Mouse (Mus musculus): ENCODE measurements around the gene Olfr311.

DNA sequence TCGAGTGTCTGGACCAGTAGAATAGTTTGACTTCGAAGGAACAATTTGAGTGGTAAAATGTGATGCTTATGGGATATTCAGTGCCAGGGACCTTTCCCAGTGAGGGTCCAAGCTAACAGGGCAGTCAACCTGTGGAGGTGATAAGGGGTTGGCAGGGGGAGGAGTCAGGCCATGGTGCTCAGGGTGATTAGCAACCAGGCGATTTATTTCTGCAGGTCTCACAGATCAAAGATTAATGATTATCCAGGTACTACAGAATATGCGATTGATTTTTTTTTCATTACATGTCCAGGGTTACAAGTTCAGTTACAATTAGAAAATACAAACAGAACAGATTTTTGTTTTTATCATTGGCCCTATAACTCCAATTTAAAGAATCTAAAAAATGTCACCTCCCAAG lies 35.2 kb upstream of the Olfr311 start:
- no peak for TF ChIP-seq CTCF (IDR thresholded peaks at IDR 0.05; ENCODE audit: control insufficient read depth, insufficient read depth, insufficient replicate concordance, low read depth, low read length)
- no peak for TF ChIP-seq POLR2A (IDR thresholded peaks at IDR 0.05; ENCODE audit: control insufficient read depth, low read depth, low read length)

All from testis, adult 2 months (tissue).